Mouse (Mus musculus) embryonic facial prominence, embryonic 13.5 days (tissue): ENCODE measurements around the gene Myh11. TPM values are rescaled to one million over a fixed set of nuclear protein-coding genes. Genes with fewer than 3 reads are reported as not detected.

Source experiments
- ATAC-seq: fragments of 200-750 bp; cut with Nextera tagmentation; 2 replicates; pipeline ENCODE4 v1.8.0; 2017; ENCODE audit warnings: low read depth; ENCODE audit not compliant: insufficient number of reproducible peaks, insufficient read depth, low FRiP score, low TSS enrichment
- H3K27ac ChIP-seq: fragments of 300-500 bp; sonication (generic); 2 replicates; pipeline ENCODE4 v1.5.1; 2015; ENCODE audit warnings: moderate library complexity, mild to moderate bottlenecking, inconsistent platforms
- H3K27me3 ChIP-seq: fragments of 300-500 bp; sonication (generic); 2 replicates; pipeline ENCODE4 v1.6.1; 2015; ENCODE audit warnings: mild to moderate bottlenecking, inconsistent platforms
- H3K36me3 ChIP-seq: fragments of 300-500 bp; sonication (generic); 2 replicates; pipeline ENCODE4 v1.6.1; 2015; ENCODE audit warnings: mild to moderate bottlenecking, inconsistent platforms
- H3K4me1 ChIP-seq: fragments of 300-500 bp; sonication (generic); 2 replicates; pipeline ENCODE4 v1.6.1; 2015; ENCODE audit warnings: inconsistent platforms
- H3K4me2 ChIP-seq: fragments of 300-500 bp; sonication (generic); 2 replicates; pipeline ENCODE4 v1.6.1; 2015; ENCODE audit warnings: moderate library complexity, mild to moderate bottlenecking, inconsistent platforms
- H3K4me3 ChIP-seq: fragments of 300-500 bp; sonication (generic); 2 replicates; pipeline ENCODE4 v1.5.1; 2015; ENCODE audit warnings: mild to moderate bottlenecking, inconsistent platforms
- H3K9ac ChIP-seq: fragments of 300-500 bp; sonication (generic); 2 replicates; pipeline ENCODE4 v1.6.1; 2015; ENCODE audit warnings: mild to moderate bottlenecking, inconsistent platforms
- H3K9me3 ChIP-seq: fragments of 300-500 bp; sonication (generic); 2 replicates; pipeline ENCODE4 v1.6.1; 2016; ENCODE audit warnings: inconsistent platforms
- WGBS: fragments of 180-500 bp; shearing (Covaris S2); methylation state at CpG from one replicate; pipeline ENCODE4 v1.1.7; 2015; ENCODE audit warnings: mixed read lengths; 5-methylcytosine and 5-hydroxymethylcytosine counted together
- polyA plus RNA-seq: library from polyadenylated mRNA; unstranded; fragments of >200 nt; fragmentation: Nextera tagmentation; extraction: Ambion mirVana; gene quantifications from 2 replicates; pipeline ENCODE4 v1.2.1, GENCODE M21; 2015

Gene Myh11
- polyA plus RNA-seq, 1 experiment from 2014 or later, result 0.56 TPM

GRCm38 (mm10) chr16:14304791-14305190, 13.6 kb upstream of the Myh11 start:
- H3K36me3 ChIP-seq, result peaks cover 86% of the 10 kb centered on the region
- no peak for ATAC-seq

DNA sequence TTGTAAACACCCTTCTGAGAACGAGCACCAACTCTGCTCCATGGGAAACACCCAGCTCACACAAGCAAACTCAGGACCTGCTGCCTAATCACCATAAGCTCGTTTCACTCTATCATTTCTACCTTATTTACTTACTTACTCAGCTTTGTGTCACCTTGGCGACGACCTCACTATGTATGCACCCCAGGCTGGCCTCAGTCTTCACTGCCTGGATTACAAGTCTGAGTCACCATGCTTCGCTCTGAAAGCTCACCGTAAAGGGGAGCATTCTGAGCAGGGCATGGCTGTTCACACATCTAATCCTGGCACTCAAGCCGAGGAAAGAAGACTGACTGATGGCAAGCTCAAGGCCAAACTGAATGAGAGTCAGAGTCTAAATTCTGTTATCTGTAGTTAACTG, 12.5 kb upstream of the Myh11 start:
- WGBS, result 88% methylated on average over 7 of the region's 7 CpGs

More at GRCm38 (mm10) chr16:14304791-14305190, 13.6 kb upstream of the Myh11 start:
- no peaks in the 10 kb centered on the region for H3K27me3 ChIP-seq
- no peak overlapping the region for H3K27ac ChIP-seq
- H3K9ac ChIP-seq, result no peak overlapping the region
- H3K4me3 ChIP-seq, result no peak overlapping the region
- no peak overlapping the region for H3K4me2 ChIP-seq
- no peaks in the 10 kb centered on the region for H3K4me1 ChIP-seq
- no peaks in the 10 kb centered on the region for H3K9me3 ChIP-seq
- 87% methylated on average over 3 of the region's 3 CpGs for WGBS

GRCm38 (mm10) chr16:14303148-14303547, 12.0 kb upstream of the Myh11 start:
- no peak overlapping the region for H3K4me2 ChIP-seq
- no peak overlapping the region for H3K4me3 ChIP-seq
- 90% methylated on average over 2 of the region's 2 CpGs for WGBS
- H3K4me1 ChIP-seq, result no peaks in the 10 kb centered on the region
- H3K9me3 ChIP-seq, result no peaks in the 10 kb centered on the region
- H3K36me3 ChIP-seq, result peaks cover 88% of the 10 kb centered on the region
- no peak for ATAC-seq
- no peak overlapping the region for H3K27ac ChIP-seq
- no peak overlapping the region for H3K9ac ChIP-seq
- H3K27me3 ChIP-seq, result no peaks in the 10 kb centered on the region

More for the DNA sequence above, 12.5 kb upstream of the Myh11 start:
- ATAC-seq, result no peak
- Histone ChIP-seq H3K9me3 (no peaks in the 10 kb centered on the region), H3K4me1 (no peaks in the 10 kb centered on the region), H3K27me3 (no peaks in the 10 kb centered on the region), H3K36me3 (peaks cover 88% of the 10 kb centered on the region), H3K27ac (no peak overlapping the region), H3K4me3 (no peak overlapping the region), H3K9ac (no peak overlapping the region), H3K4me2 (no peak overlapping the region)

DNA sequence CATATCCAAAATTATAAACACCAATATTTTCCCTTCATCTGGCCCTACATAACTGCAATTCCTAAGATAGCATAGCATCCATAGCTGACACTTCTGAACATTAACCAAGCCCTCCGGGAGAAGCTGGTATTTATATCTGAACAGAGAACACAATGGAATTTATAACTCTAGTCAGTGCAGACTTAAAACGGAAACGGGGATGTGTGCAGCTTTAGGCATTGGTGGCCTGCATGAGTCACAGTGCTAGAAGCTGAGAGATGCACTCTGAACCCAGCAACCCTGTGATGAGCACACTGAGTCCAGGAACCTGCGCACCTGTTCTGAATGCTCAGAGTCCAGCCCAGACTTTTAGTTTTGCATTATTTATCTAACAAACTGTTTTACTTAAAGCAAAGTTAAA, 7.3 kb upstream of the Myh11 start:
- H3K36me3 ChIP-seq, result peaks cover 56% of the 10 kb centered on the region
- no peak for ATAC-seq
- WGBS, result 87% methylated on average over 4 of the region's 4 CpGs

GRCm38 (mm10) chr16:14297746-14298145, 6.6 kb upstream of the Myh11 start:
- 92% methylated on average over 4 of the region's 4 CpGs for WGBS
- Histone ChIP-seq H3K36me3 (peaks cover 49% of the 10 kb centered on the region), H3K9me3 (no peaks in the 10 kb centered on the region), H3K27ac (no peak overlapping the region), H3K4me2 (no peak overlapping the region), H3K9ac (no peak overlapping the region), H3K27me3 (peaks cover 3% of the 10 kb centered on the region), H3K4me1 (peaks cover 8% of the 10 kb centered on the region), H3K4me3 (no peak overlapping the region)
- ATAC-seq, result no peak

More for the DNA sequence above, 7.3 kb upstream of the Myh11 start:
- Histone ChIP-seq H3K27ac (no peak overlapping the region), H3K9me3 (no peaks in the 10 kb centered on the region), H3K4me2 (no peak overlapping the region), H3K4me3 (no peak overlapping the region), H3K27me3 (no peaks in the 10 kb centered on the region), H3K4me1 (peaks cover 1% of the 10 kb centered on the region; the same call in 1 of the 2 replicates), H3K9ac (no peak overlapping the region)

GRCm38 (mm10) chr16:14297137-14297536, 6.0 kb upstream of the Myh11 start:
- H3K9ac ChIP-seq, result no peak overlapping the region
- no peak for ATAC-seq
- 62% methylated on average over 3 of the region's 3 CpGs for WGBS
- H3K9me3 ChIP-seq, result no peaks in the 10 kb centered on the region
- H3K36me3 ChIP-seq, result peaks cover 44% of the 10 kb centered on the region
- no peak overlapping the region; the same call in 1 of the 2 replicates for H3K27ac ChIP-seq
- H3K4me2 ChIP-seq, result no peak overlapping the region
- peaks cover 15% of the 10 kb centered on the region for H3K4me1 ChIP-seq
- H3K4me3 ChIP-seq, result no peak overlapping the region
- H3K27me3 ChIP-seq, result peaks cover 9% of the 10 kb centered on the region

GRCm38 (mm10) chr16:14296544-14297124, 5.5 kb upstream of the Myh11 start:
- Histone ChIP-seq H3K27me3 (peaks cover 12% of the 10 kb centered on the region), H3K27ac (no peak overlapping the region), H3K4me2 (no peak overlapping the region), H3K4me1 (peaks cover 20% of the 10 kb centered on the region), H3K36me3 (peaks cover 39% of the 10 kb centered on the region), H3K9me3 (no peaks in the 10 kb centered on the region), H3K4me3 (no peak overlapping the region), H3K9ac (no peak overlapping the region)
- no peak for ATAC-seq
- WGBS, result 66% methylated on average over 2 of the region's 2 CpGs

DNA sequence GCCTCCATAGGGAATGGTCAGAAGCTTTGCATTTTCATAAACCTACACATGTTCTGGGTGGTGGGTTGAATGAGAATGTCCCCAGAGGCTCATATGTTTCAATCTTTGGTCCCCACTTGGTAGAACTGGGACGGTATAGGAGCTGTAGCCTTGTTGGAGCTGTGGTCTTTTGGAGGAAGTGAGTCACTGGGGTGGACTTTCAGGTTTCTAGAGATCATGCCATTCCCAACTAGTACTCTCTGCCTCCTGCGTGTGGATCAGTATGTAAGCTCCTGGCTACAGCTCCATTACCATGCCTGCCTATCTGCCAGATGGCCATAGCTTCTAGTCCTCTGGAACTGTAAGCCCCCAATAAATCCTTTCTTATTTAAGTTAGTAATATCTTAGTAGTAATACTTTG, 4.1 kb upstream of the Myh11 start:
- 87% methylated on average over 2 of the region's 2 CpGs for WGBS
- peaks cover 20% of the 10 kb centered on the region for H3K27me3 ChIP-seq
- ATAC-seq, result no peak

GRCm38 (mm10) chr16:14292205-14293199, 1.3 kb upstream of the Myh11 start:
- WGBS, result 13% methylated on average over 31 of the region's 31 CpGs
- Histone ChIP-seq H3K4me1 (peaks cover 29% of the 10 kb centered on the region), H3K9ac (peak overlapping the region; percentile 58), H3K9me3 (no peaks in the 10 kb centered on the region), H3K27me3 (peaks cover 20% of the 10 kb centered on the region), H3K4me3 (peak overlapping the region; percentile 36), H3K27ac (no peak overlapping the region), H3K4me2 (peak overlapping the region; percentile 66), H3K36me3 (no peaks in the 10 kb centered on the region)
- peak; percentile 61 for ATAC-seq

More for the DNA sequence above, 4.1 kb upstream of the Myh11 start:
- H3K4me2 ChIP-seq, result no peak overlapping the region
- H3K36me3 ChIP-seq, result peaks cover 26% of the 10 kb centered on the region
- no peak overlapping the region for H3K27ac ChIP-seq
- H3K9me3 ChIP-seq, result no peaks in the 10 kb centered on the region
- H3K4me3 ChIP-seq, result no peak overlapping the region
- H3K9ac ChIP-seq, result no peak overlapping the region
- peaks cover 27% of the 10 kb centered on the region for H3K4me1 ChIP-seq

- Histone ChIP-seq H3K36me3 (no peaks in the 10 kb centered on the region), H3K27me3 (no peaks in the 10 kb centered on the region), H3K9me3 (no peaks in the 10 kb centered on the region), H3K4me1 (no peaks in the 10 kb centered on the region), H3K9ac (no peak overlapping the region), H3K27ac (no peak overlapping the region), H3K4me3 (no peak overlapping the region), H3K4me2 (no peak overlapping the region)
- no peak for ATAC-seq
- 66% methylated on average over 4 of the region's 4 CpGs for WGBS
Observed at GRCm38 (mm10) chr16:14272374-14272965, 18.7 kb downstream of the Myh11 start.

DNA sequence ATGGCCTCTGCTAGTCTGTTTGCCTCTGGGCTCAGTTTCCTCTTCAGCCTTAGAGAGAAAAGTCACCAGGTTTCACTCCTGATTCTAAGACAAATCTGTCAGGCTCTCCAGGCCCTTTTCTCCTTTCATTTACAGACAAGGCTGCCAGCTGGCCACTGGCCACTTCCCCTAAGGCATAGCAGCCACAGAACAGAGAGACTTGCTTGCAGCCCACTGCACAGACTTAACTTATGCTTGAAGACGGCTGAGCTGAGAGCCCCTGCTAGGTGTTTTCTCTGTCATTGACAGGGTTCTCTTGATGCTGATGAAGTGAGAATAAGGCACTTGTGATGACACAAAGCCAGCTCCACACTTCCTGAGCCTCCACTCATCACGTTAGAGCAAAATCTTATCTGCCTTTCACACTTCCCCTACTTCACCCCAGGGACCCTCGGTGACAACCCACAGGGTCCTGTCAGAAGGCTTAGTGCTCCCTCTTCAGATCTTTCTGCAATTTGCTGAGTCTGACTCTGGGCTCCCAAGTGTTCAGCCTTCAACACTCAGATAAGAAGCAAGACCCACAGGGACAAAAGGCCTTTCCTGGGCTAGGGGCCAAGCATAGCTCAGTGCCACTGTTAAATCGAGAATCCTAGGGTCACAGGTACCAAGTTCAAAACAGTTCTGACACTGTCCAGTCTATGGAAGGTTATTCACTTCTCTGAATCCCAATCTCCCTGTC, 25.8 kb downstream of the Myh11 start:
- H3K36me3 ChIP-seq, result no peaks in the 10 kb centered on the region
- H3K9ac ChIP-seq, result no peak overlapping the region
- H3K27ac ChIP-seq, result no peak overlapping the region
- H3K4me2 ChIP-seq, result no peak overlapping the region
- ATAC-seq, result no peak
- H3K4me3 ChIP-seq, result no peak overlapping the region
- H3K27me3 ChIP-seq, result no peaks in the 10 kb centered on the region
- WGBS, result 51% methylated on average over 4 of the region's 4 CpGs
- H3K9me3 ChIP-seq, result no peaks in the 10 kb centered on the region
- no peaks in the 10 kb centered on the region for H3K4me1 ChIP-seq
